Comparison of ENCODE assay signal across 14 mouse cellular contexts in genomic region chr10:77206134-77206533, GRCm38 (mm10). TPM values are rescaled to one million over a fixed set of nuclear protein-coding genes. Genes with fewer than 3 reads are reported as not detected.
DNase-seq lines count a peak whose midpoint lies in the region; ATAC-seq lines count a peak whose summit lies in the region.
"Had no signal": no experiment of that assay in that cellular context is flagged by ENCODE, and none has a peak within 500 bp of the region (broad histone marks: within the 10 kb centered on the region; RNA-seq: fewer than 3 reads in every experiment).

No protein-coding gene starts in this region.

- intact Hi-C loops in heart, postnatal 25 days (cut with DNase I), result no loop called here

- H3K27ac ChIP-seq in heart, embryonic 14.5 days (replicated peaks in 1 of 2; ENCODE audit: control insufficient read depth in 1 of 2, insufficient read depth in 1 of 2, low read depth in 2 of 2, low read length in 2 of 2), result peak overlapping the region; percentile 10 to 39; a peak in 1 of 4 replicates
- H3K27ac ChIP-seq in liver, embryonic 13.5 days, result peak overlapping the region; percentile 27
- H3K27ac ChIP-seq in liver, embryonic 11.5 days (ENCODE audit: low read depth, low read length), result no peak overlapping the region
- H3K27ac ChIP-seq in limb, embryonic 10.5 days, result peak overlapping the region; percentile 66
- H3K27ac ChIP-seq in stomach, embryonic 14.5 days (ENCODE audit: low read length), result peak overlapping the region; percentile 44; the same call in 1 of the 2 replicates
- H3K27ac ChIP-seq in midbrain, embryonic 14.5 days (replicated peaks; ENCODE audit: low read depth, low read length), result no peak overlapping the region
- H3K27ac ChIP-seq: midbrain, embryonic 12.5 days; neural tube, embryonic 12.5 days had no signal

- ATAC-seq in heart, embryonic 14.5 days (ENCODE audit: insufficient number of reproducible peaks, insufficient read depth, low FRiP score, low read depth), result no peak
- no peak for ATAC-seq in liver, embryonic 13.5 days (ENCODE audit: low read depth)
- ATAC-seq in liver, embryonic 11.5 days (replicated peaks; ENCODE audit: low FRiP score), result no peak
- no peak for ATAC-seq in stomach, embryonic 14.5 days (ENCODE audit: insufficient number of reproducible peaks, insufficient read depth, low FRiP score, low read depth)
- no peak for ATAC-seq in midbrain, embryonic 14.5 days (ENCODE audit: low FRiP score, low TSS enrichment)

- no peaks in the 10 kb centered on the region for H3K9me3 ChIP-seq in heart, embryonic 14.5 days (ENCODE audit: control insufficient read depth, low read length)
- H3K9me3 ChIP-seq in liver, embryonic 13.5 days (replicated peaks), result no peaks in the 10 kb centered on the region
- H3K9me3 ChIP-seq in liver, embryonic 11.5 days (ENCODE audit: control insufficient read depth, low read length), result no peaks in the 10 kb centered on the region
- no peaks in the 10 kb centered on the region for H3K9me3 ChIP-seq in limb, embryonic 10.5 days (replicated peaks)
- no peaks in the 10 kb centered on the region for H3K9me3 ChIP-seq in stomach, embryonic 14.5 days (ENCODE audit: control insufficient read depth, low read depth, low read length)
- no peaks in the 10 kb centered on the region for H3K9me3 ChIP-seq in midbrain, embryonic 14.5 days (ENCODE audit: control insufficient read depth, low read length)
- H3K9me3 ChIP-seq: embryonic facial prominence, embryonic 13.5 days; midbrain, embryonic 12.5 days; neural tube, embryonic 12.5 days had no signal

- no peaks in the 10 kb centered on the region for H3K36me3 ChIP-seq in heart, embryonic 14.5 days (ENCODE audit: control insufficient read depth, insufficient read depth, low read length)
- no peaks in the 10 kb centered on the region for H3K36me3 ChIP-seq in liver, embryonic 13.5 days
- no peaks in the 10 kb centered on the region for H3K36me3 ChIP-seq in liver, embryonic 11.5 days (ENCODE audit: control insufficient read depth, insufficient read depth, low read length)
- no peaks in the 10 kb centered on the region for H3K36me3 ChIP-seq in limb, embryonic 10.5 days
- no peaks in the 10 kb centered on the region for H3K36me3 ChIP-seq in stomach, embryonic 14.5 days (ENCODE audit: control insufficient read depth, insufficient read depth, low read length)
- no peaks in the 10 kb centered on the region for H3K36me3 ChIP-seq in midbrain, embryonic 14.5 days (ENCODE audit: control insufficient read depth, insufficient read depth, low read length)
- H3K36me3 ChIP-seq: embryonic facial prominence, embryonic 13.5 days; midbrain, embryonic 12.5 days; neural tube, embryonic 12.5 days had no signal

- no peaks in the 10 kb centered on the region for H3K27me3 ChIP-seq in heart, embryonic 14.5 days (ENCODE audit: control insufficient read depth, insufficient read depth, low read length)
- no peaks in the 10 kb centered on the region; the same call in 1 of the 2 replicates for H3K27me3 ChIP-seq in liver, embryonic 13.5 days
- H3K27me3 ChIP-seq in liver, embryonic 11.5 days (replicated peaks; ENCODE audit: control insufficient read depth, insufficient read depth, low read length), result no peaks in the 10 kb centered on the region
- no peaks in the 10 kb centered on the region for H3K27me3 ChIP-seq in limb, embryonic 10.5 days (ENCODE audit: low read depth, poor library complexity, severe bottlenecking)
- no peaks in the 10 kb centered on the region for H3K27me3 ChIP-seq in stomach, embryonic 14.5 days (ENCODE audit: control insufficient read depth, insufficient read depth, low read length)
- H3K27me3 ChIP-seq in midbrain, embryonic 14.5 days (ENCODE audit: control insufficient read depth, insufficient read depth, low read length), result no peaks in the 10 kb centered on the region
- H3K27me3 ChIP-seq: embryonic facial prominence, embryonic 13.5 days; midbrain, embryonic 12.5 days; neural tube, embryonic 12.5 days; Patski had no signal

- no peak for DNase-seq in heart, postnatal 25 days (ENCODE audit: low spot score)
- DNase-seq in liver, embryonic 13.5 days, result no peak
- no peak for DNase-seq in liver, embryonic 11.5 days (ENCODE audit: low spot score)
- DNase-seq in limb, embryonic 10.5 days (ENCODE audit: low spot score), result no peak
- DNase-seq in midbrain, embryonic 14.5 days, result no peak
- no peak for DNase-seq in spleen, postnatal 36 days (ENCODE audit: low spot score in 2 of 2)
- DNase-seq: thymus, adult 2 months had no signal

- H3K4me3 ChIP-seq in heart, embryonic 14.5 days (ENCODE audit: control insufficient read depth in 1 of 2, insufficient read depth in 1 of 2, low read depth in 1 of 2, low read length in 2 of 2), result no peak overlapping the region
- H3K4me3 ChIP-seq in liver, embryonic 13.5 days (replicated peaks), result no peak overlapping the region
- no peak overlapping the region for H3K4me3 ChIP-seq in liver, embryonic 11.5 days (ENCODE audit: low read depth, low read length)
- H3K4me3 ChIP-seq in limb, embryonic 10.5 days, result no peak overlapping the region
- no peak overlapping the region for H3K4me3 ChIP-seq in stomach, embryonic 14.5 days (ENCODE audit: low read depth, low read length)
- H3K4me3 ChIP-seq in midbrain, embryonic 14.5 days (replicated peaks; ENCODE audit: low read depth, low read length), result no peak overlapping the region
- H3K4me3 ChIP-seq: embryonic facial prominence, embryonic 13.5 days; midbrain, embryonic 12.5 days; neural tube, embryonic 12.5 days had no signal

- 78% methylated on average over 2 of the region's 2 CpGs for WGBS in heart, embryonic 14.5 days
- 82% methylated on average over 2 of the region's 2 CpGs for WGBS in liver, embryonic 13.5 days (ENCODE audit: insufficient replicate concordance)
- WGBS in liver, embryonic 11.5 days, result 87% methylated on average over 2 of the region's 2 CpGs
- WGBS in limb, embryonic 10.5 days, result 83% methylated on average over 2 of the region's 2 CpGs
- WGBS in stomach, embryonic 14.5 days, result 85% methylated on average over 2 of the region's 2 CpGs
- 74% methylated on average over 2 of the region's 2 CpGs for WGBS in midbrain, embryonic 14.5 days

- H3K9ac ChIP-seq in heart, embryonic 14.5 days (ENCODE audit: low read length), result no peak overlapping the region
- no peak overlapping the region for H3K9ac ChIP-seq in liver, embryonic 13.5 days
- no peak overlapping the region for H3K9ac ChIP-seq in liver, embryonic 11.5 days (ENCODE audit: low read depth, low read length)
- H3K9ac ChIP-seq in stomach, embryonic 14.5 days (replicated peaks; ENCODE audit: low read depth, low read length), result no peak overlapping the region
- no peak overlapping the region for H3K9ac ChIP-seq in midbrain, embryonic 14.5 days (replicated peaks; ENCODE audit: low read length)
- H3K9ac ChIP-seq: embryonic facial prominence, embryonic 13.5 days; lung, embryonic 14.5 days; midbrain, embryonic 12.5 days; neural tube, embryonic 12.5 days had no signal

- no peak overlapping the region for H3K4me2 ChIP-seq in heart, embryonic 14.5 days (ENCODE audit: low read length)
- H3K4me2 ChIP-seq in liver, embryonic 13.5 days, result no peak overlapping the region
- H3K4me2 ChIP-seq in liver, embryonic 11.5 days, result no peak overlapping the region
- no peak overlapping the region for H3K4me2 ChIP-seq in stomach, embryonic 14.5 days (replicated peaks; ENCODE audit: low read depth, low read length)
- H3K4me2 ChIP-seq in midbrain, embryonic 14.5 days (ENCODE audit: low read length), result no peak overlapping the region
- H3K4me2 ChIP-seq: embryonic facial prominence, embryonic 13.5 days; lung, embryonic 14.5 days; midbrain, embryonic 12.5 days; neural tube, embryonic 12.5 days had no signal

- peaks cover 15 to 22% of the 10 kb centered on the region in 2 experiments for H3K4me1 ChIP-seq in heart, embryonic 14.5 days (ENCODE audit: control insufficient read depth in 2 of 2, insufficient read depth in 2 of 2, low read length in 2 of 2)
- H3K4me1 ChIP-seq in liver, embryonic 13.5 days (replicated peaks), result peaks cover 33% of the 10 kb centered on the region
- H3K4me1 ChIP-seq in liver, embryonic 11.5 days (replicated peaks; ENCODE audit: control insufficient read depth, insufficient read depth, low read length), result peaks cover 14% of the 10 kb centered on the region
- peaks cover 26% of the 10 kb centered on the region for H3K4me1 ChIP-seq in limb, embryonic 10.5 days
- H3K4me1 ChIP-seq in stomach, embryonic 14.5 days (ENCODE audit: control insufficient read depth, insufficient read depth, low read length), result peaks cover 23% of the 10 kb centered on the region; the same call in 1 of the 2 replicates
- no peaks in the 10 kb centered on the region for H3K4me1 ChIP-seq in midbrain, embryonic 14.5 days (ENCODE audit: control insufficient read depth, insufficient read depth, low read length)

RNA-seq across cellular contexts. Expression of gene Col18a1, which starts 39.8 kb away (rescaled TPM):
- 93.5 and 102 TPM in 2 replicates for polyA plus RNA-seq in heart, embryonic 14.5 days (2014; fragmentation: Nextera tagmentation; extraction: Ambion mirVana)
- 10 to 100 TPM; 13.0 to 15.3 TPM for total RNA-seq in heart, postnatal 25 days (2021)
- polyA plus RNA-seq in liver, embryonic 13.5 days (2015; fragmentation: Nextera tagmentation; extraction: Ambion mirVana), result 29.7 and 36.3 TPM in 2 replicates
- polyA plus RNA-seq in liver, embryonic 11.5 days (2014; fragmentation: Nextera tagmentation; extraction: Ambion mirVana), result 55.3 and 60.2 TPM in 2 replicates
- 149 and 159 TPM in 2 replicates for polyA plus RNA-seq in limb, embryonic 10.5 days (2016; fragmentation: Nextera tagmentation; extraction: Ambion mirVana)
- 49.8 and 56.3 TPM in 2 replicates for polyA plus RNA-seq in stomach, embryonic 14.5 days (2014; fragmentation: Nextera tagmentation; extraction: Ambion mirVana)
- 8.5 and 33.0 TPM in 2 replicates for polyA plus RNA-seq in midbrain, embryonic 14.5 days (2014; fragmentation: Nextera tagmentation; extraction: Ambion mirVana)

RNA-seq across cellular contexts. Expression of gene Pofut2, which starts 52.9 kb away (rescaled TPM):
- 105 TPM in 2 replicates for polyA plus RNA-seq in heart, embryonic 14.5 days (2014; fragmentation: Nextera tagmentation; extraction: Ambion mirVana)
- total RNA-seq in heart, postnatal 25 days (2021), result 10 to 100 TPM; 39.9 to 45.1 TPM
- polyA plus RNA-seq in liver, embryonic 13.5 days (2015; fragmentation: Nextera tagmentation; extraction: Ambion mirVana), result 29.7 and 30.2 TPM in 2 replicates
- 66.8 and 71.9 TPM in 2 replicates for polyA plus RNA-seq in liver, embryonic 11.5 days (2014; fragmentation: Nextera tagmentation; extraction: Ambion mirVana)
- 72.9 and 83.3 TPM in 2 replicates for polyA plus RNA-seq in limb, embryonic 10.5 days (2016; fragmentation: Nextera tagmentation; extraction: Ambion mirVana)
- 119 and 129 TPM in 2 replicates for polyA plus RNA-seq in stomach, embryonic 14.5 days (2014; fragmentation: Nextera tagmentation; extraction: Ambion mirVana)
- polyA plus RNA-seq in midbrain, embryonic 14.5 days (2014; fragmentation: Nextera tagmentation; extraction: Ambion mirVana), result 43.4 and 52.0 TPM in 2 replicates

Comparison
In these comparisons a context has a peak if more than half of its experiments do, and no peak if none do; other contexts are left out.
1. H3K27ac ChIP-seq: peak in heart, embryonic 14.5 days (2 of 2), liver, embryonic 13.5 days (single experiment), limb, embryonic 10.5 days (single experiment) and stomach, embryonic 14.5 days (single experiment); none in liver, embryonic 11.5 days (single experiment) and midbrain, embryonic 14.5 days (single experiment).